Mouse (Mus musculus): ENCODE measurements around the gene Arid4a.

Arid4a gene

DNA sequence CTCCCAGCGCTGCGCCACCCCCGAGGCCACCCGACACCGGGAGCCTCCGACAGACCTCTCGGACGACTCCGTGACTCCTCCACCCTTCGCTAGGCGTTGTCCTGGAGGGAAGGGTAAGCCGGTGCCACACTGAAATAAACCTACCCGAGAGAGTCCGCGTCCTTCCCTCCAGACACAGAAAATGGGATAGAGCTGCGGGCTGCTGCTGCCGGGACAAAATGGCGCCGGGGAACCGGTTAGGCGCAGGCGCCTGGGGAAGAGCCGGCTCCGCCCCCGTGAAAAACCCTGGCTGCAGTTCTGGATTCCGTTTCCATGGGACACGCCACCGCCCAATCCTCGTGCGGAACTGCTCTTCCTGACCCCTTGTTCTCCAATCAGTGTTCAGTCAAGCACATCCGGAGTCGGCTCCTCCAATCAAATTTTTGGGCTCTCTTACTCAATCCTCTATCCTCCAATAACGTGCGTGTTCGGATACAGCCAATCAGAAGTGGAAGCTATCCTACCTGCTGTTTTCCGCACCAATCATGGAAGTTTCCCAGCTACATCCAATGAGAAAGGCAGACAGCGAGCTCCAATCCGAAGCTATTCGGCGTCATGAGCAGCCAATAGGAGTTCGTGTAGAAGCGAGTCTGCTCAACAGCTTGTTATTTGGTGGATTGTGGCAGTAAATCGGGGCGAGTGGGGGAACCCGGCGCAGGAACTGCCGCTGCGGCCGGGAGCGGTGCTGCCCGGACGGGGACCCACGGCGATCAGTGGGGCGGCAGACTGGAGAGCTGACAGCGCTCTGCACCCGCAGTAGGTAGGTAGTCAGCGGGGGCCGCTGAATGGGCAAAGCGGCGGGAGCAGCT, at the start of gene Arid4a:
TSS of gene Arid4a (plus strand) at position 628 of the 848 bp plus-strand sequence.
- CTCF ChIA-PET: interaction anchor here (0.6 kb wide), 1 partner anchor 123 kb away, joined by 3 read pairs; no protein-coding TSS in a partner anchor

DNA sequence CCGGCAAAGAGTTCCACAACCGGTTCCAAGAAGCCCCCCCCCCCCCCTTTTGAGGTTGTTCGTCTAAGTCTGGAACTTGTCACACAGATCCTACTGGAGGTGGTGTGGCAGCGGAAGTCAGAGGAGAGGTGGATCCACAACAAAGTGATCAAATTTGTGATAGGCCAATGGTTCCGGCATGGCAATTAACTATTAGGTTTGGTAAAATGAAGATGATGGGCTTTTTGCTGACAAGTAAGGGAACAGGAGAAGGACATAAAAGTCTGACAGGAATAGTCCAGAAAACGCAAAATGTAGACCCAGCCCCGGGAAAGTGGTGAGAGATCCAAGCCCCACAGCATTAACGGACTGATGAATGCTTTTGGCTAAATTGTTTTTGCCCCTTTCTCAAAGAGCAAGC, 48.2 kb upstream of the Arid4a start:
- CTCF ChIA-PET: interaction anchor here (0.6 kb wide), 1 partner anchor 168 kb away, joined by 4 read pairs; no protein-coding TSS in a partner anchor

DNA sequence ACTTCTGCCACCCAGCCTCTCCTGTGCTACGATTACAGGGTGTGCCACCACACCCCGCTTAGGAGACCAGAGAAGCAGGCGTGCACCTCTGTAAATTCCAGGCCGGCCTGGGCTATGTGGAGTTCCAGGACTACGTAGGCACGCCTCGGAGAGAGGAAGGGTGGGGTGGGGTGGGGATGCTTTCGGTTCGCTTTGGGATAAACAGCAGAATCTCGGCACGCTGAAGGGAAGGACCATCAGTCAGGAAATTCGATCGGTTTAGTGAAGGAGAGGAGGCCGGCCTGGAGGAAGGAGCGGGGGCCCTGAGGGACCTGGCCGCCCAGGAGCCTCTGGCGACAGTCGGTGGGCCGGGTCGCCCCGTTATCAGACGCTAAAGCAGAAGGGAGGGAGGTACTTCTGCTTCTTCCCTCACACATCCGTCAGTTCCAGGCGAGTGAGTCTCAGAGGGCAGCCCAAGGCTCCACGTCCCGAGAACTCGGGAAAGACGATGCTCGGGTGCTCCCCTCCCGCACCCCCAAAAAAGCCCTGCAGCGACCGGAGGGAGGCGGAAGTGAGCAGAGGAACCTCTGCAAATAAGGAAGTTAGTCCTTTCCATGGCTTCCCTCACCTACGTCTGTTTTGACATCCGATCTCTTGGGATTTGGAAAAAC, 47.5 kb upstream of the Arid4a start:
- CTCF ChIA-PET: interaction anchor here (0.6 kb wide), 1 partner anchor 73 kb away, joined by 13 read pairs; no protein-coding TSS in a partner anchor

DNA sequence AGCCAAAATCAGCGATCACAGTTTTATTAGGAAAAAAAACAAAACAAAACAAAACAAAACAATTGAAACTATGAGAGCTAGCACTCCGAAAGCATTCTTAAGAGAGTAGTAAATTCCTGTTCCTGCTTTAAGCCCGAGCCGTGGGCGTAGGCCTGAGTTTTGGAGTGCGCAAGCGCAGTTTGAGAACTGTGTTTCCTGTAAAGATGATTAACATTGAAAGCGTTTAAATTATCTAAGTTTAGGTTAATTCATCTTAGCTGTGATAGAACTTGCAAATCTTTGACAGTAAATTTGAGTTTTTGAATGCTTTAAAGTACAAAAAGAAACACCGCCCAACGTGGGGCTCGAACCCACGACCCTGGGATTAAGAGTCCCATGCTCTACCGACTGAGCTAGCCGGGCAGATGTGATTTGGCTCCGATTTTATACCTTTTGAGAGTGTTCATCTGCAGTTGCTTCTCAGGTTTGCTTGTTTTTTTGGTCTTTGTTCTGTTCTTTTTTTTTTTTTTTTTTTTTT, 46.9 kb upstream of the Arid4a start:
- CTCF ChIA-PET: interaction anchor here (0.6 kb wide), 2 partner anchors 72 to 237 kb away, joined by 5 to 13 read pairs; no protein-coding TSS in a partner anchor

DNA sequence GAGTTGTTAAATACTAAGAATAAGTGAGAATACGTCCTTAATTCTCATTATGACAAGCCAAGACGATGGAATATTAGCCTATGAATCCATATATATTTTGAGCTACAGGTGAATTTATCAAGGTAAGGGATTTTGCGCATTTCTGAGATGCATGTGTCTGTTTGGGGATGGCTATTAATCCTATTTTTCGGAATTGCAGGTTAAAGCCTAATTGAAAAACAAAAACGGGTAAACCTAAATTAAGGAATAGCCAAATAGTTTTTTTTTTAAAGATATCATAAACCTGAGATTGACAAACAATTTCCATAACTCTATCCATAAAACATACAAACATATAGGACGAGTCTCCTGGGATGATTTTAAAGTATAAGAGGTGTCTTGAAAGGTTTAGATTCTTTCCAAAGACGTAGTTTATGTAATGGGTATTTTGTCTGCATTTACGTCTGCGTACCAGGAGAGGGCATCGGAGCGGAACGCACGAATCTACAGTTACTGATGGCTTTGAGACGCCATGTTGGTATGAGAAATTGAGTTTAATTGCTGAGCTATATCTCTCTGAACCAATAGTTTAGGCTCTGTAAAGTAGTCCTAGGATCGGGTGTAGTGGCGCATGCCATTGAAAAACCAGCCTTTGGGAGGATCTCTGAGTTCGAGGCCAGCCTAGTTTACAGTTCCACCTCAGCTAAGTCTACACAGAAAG, 46.2 kb upstream of the Arid4a start:
- CTCF ChIA-PET: interaction anchor here (0.6 to 1.3 kb wide), 3 partner anchors 20 to 236 kb away, joined by 3 to 5 read pairs (median 3); no protein-coding TSS in a partner anchor

DNA sequence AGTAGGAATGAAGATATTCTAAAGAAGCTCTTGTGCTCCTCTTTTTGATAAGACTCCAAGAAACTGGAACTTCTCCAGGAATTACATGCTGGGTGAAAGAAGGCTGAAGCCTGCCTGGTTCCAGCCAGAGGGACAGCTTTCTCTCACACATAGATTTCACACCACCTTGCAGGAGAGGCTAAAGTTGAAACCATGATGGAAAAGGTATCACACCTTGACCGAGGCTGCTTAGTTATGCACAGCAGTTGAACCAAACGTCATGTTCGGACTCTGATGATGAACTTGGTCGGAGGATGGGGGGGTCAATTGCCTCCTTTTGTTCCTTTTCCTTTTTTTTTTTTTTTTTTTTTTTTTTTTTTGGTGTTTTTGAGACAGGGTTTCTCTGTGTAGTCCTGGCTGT, 42.0 kb upstream of the Arid4a start:
- CTCF ChIA-PET: interaction anchor here (0.6 to 0.7 kb wide), 2 partner anchors 72 to 1361 kb away, joined by 5 to 7 read pairs; no protein-coding TSS in a partner anchor

DNA sequence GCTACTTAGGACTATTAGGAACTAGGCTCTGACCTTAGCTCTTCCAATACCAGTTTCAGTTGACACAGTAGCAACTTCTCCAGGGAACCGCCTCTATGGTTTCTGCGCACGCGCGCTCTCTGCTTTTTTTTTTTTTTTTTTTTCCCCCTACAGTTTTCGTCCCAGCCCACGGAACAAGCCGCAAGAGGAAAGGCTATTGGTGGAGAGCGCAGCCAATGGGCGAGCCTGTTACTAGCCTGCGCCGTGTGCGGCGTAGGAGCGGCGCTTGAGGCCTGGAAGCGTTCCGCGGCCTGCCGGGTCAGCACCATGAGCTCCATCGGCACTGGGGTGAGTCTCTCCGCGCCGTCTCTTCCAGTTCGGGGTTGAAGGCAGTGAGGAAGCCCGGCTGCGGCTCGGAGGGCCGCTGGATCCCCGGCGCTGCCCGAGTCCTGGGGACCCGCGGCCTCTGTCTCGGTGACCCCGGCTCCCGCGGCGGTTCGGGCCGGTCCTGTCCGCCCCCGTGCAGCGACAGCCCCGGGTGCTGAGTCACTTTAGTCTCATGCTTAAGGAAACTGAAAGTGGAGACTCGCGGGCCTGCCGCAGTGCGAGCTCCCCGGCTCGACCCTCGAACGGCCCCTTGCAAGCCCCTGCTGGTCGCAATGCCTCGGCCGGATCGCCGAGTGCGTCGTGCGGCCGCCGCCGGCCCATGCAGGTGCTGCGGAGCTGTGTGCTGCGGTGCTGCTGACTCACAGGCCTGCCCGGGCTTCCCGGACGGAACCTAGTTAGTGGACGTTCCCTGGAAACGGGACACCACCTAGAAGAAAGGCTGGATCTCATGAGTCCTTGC, 41.1 kb upstream of the Arid4a start, which contains the start of gene Psma3:
TSS of gene Psma3 (plus strand) at position 181 of the 826 bp plus-strand sequence.
- CTCF ChIA-PET: interaction anchor here (0.6 to 1.1 kb wide), 5 partner anchors 9 to 78 kb away, joined by 3 to 16 read pairs (median 5); no protein-coding TSS in a partner anchor

DNA sequence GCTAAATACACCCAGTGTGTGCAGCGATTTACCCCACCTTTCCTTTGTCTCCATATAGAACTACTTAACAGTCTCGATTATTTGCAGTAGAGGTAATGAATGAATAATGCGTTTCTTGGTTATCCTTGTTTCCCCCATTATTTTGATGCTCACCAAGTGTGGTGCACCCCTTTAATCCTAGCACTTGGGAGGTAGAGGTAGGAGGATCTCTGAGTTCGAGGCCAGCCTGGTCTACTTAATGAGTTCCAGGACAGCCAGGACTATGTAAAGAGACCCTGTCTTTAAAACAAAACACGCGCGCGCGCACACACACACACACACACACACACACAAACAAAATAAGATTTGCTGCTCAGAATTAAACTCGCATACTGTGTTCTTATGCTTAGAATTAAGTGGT, 40.4 kb upstream of the Arid4a start:
- CTCF ChIA-PET: no interaction called here

DNA sequence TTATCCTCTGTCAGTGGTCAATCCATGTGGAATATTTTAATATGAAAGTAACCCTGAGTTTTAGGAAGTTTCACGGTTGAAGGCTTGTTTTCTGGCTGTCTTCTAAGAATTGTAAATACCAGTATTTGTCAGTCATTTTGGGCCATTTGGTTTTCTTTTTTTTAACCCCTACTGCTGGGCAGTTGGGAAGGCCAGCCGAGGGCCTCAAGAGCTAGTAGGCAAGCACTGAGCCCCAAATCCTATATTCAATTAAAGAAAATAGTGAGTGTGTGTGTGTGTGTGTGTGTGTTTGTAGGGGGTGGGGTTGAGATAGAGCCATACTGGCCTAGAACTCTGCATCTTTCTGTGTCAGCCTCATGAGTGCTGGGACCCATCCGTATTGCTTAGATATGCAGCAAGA, 39.9 kb upstream of the Arid4a start:
- CTCF ChIA-PET: interaction anchor here (0.5 kb wide), 1 partner anchor 28 kb away, joined by 3 read pairs; no protein-coding TSS in a partner anchor

DNA sequence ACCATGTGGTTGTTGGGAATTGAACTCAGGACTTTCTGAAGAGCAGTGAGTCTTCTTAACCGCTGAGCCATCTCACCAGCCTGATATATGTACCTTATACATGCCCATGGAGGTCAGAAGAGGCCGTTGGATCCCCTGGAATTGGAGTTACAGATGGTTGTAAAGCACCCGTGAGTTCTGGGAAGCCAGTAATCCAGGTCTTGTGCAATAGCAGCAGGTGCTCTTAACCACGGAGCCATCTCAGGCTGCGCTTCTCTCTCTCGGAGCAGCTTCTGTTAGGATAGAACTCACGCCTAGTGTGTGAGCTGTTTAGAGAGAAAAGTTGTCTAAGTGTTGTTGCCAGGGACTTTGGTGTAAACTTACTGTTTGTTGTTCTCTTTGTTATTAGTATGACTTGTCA, 37.4 kb upstream of the Arid4a start:
- CTCF ChIA-PET: no interaction called here

DNA sequence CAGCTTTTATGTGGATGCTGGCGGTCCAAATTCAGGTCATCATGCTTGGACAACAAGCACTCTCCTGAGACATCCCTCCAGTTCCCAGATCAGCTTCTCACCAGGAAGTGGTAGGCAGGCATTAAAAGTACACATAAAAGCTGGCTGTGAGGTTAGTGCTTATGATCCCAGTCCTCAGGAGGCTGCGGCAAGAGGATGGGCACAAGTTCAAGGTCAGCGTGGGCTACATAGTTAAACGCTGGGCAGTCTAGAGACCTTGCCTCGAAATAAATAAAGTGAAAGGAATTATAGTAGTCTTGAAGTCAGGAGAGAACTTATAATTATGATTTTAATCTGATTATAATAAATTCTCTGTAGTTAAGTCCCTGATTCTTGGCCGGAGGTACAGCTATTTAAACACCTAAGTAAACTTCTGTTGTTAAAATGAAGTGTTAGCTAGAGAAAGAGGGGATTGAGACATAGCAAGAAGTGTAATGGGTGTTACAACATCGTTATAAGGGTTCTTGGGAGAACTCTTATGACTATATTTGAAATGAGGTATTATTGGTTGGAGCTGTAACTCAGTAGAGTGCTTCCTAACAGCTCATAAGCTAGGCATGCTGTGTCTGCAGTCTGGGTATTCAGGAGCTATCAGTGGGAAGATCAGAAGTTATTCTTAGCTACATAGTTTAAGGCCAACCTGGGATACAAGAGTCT, 30.8 kb upstream of the Arid4a start:
- CTCF ChIA-PET: interaction anchor here (1.2 kb wide), 1 partner anchor 28 kb away, joined by 3 read pairs; no protein-coding TSS in a partner anchor

DNA sequence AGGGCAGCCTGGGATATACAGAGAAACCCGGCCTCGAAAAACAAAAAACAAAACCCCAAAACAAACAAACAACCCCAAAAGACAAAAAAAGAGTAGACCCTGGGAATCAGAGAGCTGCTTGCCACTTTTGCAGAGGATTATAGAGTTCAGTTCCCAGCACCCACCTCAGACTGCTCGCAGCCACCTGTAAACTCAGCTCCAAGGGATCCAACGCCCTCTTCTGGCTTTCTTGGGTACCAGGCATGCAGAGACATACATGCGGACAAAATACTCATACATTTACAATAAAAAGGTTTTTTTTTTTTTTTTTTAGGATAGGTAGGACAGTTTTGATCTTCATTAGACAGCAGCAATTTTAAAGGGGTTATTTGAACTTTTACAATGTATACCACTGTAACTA, 18.6 kb upstream of the Arid4a start:
- CTCF ChIA-PET: interaction anchor here (0.7 kb wide), 1 partner anchor 72 kb away, joined by 5 read pairs; no protein-coding TSS in a partner anchor

DNA sequence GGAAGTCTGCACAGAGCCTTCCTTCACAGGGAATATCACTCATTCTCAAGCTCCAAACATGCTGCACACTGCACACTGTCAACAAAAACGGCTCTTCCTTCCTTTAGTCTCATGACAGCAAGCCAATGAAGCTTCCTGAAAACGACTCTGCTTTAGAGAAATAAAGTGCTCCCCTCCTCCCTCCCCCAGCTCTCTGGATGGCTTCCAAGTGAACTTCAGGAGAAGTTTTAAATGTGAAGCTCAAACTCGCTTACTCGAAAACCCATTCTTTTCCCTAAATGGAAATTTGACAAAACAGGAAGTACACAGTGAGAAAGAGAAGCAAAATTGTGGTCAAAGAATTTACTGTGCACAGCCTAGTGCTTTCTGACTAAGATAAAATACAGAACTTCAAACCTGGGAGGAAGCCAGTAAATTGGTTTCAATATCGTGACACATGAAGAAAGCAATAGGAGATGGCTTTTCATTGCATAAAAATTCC, 16.3 kb upstream of the Arid4a start:
- CTCF ChIA-PET: interaction anchor here (0.9 kb wide), 1 partner anchor 102 kb away, joined by 3 read pairs; no protein-coding TSS in a partner anchor

DNA sequence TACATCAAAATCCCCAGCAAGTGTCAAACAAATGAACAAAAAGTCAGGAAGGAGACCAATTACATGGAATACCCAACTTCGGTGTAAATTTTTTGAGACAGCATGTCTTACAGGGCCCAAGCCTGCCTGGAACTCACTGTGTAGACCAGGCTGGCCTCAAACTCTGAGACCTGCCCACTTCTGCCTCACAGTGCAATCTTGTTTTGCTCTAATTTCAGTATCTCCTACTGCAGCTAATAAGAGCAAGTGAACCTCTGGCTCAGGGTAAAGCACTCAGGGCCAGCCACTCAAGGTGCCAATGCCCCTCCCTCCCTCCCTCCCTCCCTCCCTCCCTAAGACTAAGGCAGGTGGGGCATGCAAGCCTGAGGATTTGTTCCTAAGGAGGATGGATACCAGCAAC, 15.4 kb upstream of the Arid4a start:
- CTCF ChIA-PET: interaction anchor here (0.6 kb wide), 1 partner anchor 26 kb away, joined by 3 read pairs; no protein-coding TSS in a partner anchor

DNA sequence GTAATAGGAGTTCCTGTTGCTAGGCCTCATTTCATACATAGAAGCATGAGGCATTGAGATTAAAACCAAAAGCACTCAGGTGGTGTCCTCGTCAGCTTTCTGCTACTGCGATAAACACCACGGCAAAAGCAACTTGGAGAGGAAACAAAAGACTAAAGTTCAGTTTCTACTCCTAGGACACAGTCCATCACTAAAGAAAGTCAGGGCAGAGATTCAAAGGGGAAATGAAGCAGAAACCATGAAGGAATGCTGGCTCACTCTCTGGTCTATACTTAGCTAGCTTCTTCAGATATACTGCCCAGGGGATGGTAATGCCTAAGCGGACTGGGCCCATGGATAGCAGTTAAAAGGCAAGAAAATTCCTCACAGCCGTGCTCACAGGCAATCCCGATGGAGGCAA, 14.3 kb upstream of the Arid4a start:
- CTCF ChIA-PET: no interaction called here

DNA sequence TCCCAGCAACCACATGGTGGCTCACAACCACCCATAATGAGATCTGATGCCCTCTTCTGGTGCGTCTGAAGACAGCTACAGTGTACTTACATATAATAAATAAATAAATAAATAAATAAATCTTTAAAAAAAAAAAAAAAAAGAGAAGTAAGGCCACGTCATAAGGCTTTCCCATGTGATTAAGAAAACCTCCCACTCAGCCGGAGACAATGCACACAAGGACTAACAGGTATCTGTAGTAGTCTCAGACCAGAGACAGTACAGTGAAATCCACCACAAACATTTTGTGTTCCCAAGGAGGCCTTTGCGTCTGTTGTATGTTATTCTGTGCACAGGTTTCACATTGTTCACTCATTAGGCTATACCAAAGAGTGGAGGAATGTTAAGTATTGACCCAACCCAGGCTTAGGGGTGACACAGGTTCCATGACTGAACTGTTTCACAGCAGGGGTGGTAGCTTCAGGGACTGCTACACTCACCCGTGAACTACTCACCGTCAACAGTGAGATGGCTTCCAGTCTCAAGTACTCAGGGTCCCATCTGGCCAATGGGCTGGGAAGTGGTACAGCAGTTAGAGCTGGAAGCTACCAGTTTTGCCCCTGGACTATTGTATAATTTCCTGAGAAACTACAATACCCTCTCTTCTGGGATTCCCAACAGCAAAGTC, 11.9 kb upstream of the Arid4a start:
- CTCF ChIA-PET: interaction anchor here (0.7 to 1.2 kb wide), 2 partner anchors 28 to 43 kb away, joined by 3 to 6 read pairs; no protein-coding TSS in a partner anchor

DNA sequence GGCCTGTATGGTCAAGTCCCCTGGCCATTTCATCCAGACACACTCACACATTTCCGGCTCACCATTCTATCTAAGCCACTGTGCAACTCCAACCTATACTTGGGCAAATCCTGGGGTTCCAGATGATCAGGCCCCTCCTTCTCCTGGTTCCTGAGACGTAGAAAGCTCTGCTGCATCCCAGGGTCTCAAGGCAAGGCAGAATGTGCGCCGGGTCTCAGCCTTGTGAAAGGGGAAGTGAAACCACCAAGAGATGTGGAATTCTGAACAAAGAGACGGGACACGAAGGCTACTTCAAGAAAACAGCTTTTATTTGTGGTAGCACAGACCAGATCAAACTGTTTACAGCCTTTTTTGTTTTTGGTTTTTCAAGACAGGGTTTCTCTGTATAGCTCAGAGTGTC, 9.6 kb upstream of the Arid4a start:
- CTCF ChIA-PET: no interaction called here

DNA sequence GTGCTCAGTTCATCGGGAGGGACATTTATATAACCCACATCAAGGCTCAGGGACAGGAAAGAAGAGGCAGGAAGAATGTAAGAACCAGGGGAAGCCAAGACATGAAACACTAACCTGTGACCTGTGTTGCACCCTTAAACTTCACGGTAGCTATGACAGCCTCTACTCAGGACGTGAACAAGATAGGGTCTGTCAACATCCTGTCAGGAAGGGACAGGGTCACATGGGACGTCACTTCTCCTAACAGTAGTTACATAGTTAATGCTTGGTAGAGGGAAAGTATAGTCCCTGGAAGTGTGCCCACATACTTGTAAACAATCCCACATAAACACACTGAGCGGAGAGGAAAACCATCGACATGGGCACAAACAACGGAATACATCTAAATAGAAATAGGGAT, 8.9 kb upstream of the Arid4a start:
- CTCF ChIA-PET: no interaction called here

DNA sequence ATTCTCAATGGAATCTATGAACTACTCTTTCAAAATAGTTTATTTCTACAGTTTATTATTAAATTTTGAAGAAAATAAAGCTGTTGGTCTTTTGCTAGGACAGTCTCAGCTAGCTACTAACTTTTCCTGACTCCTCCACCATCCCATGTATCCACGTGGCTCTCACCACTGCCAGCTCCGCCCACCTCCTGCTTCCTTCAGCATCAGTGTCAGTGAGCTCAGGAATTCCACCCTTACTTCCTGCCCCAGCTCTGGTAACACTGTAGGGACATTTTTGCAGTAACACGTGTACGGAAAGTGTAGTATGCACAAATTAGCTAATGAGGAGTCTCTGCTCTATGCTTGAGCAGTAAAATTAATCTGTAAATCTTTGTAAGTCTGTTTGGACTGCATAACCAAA, 6.0 kb upstream of the Arid4a start:
- CTCF ChIA-PET: no interaction called here

Data from spleen, embryonic (tissue).